Mouse (Mus musculus): ENCODE measurements around the gene Aurka.

DNA sequence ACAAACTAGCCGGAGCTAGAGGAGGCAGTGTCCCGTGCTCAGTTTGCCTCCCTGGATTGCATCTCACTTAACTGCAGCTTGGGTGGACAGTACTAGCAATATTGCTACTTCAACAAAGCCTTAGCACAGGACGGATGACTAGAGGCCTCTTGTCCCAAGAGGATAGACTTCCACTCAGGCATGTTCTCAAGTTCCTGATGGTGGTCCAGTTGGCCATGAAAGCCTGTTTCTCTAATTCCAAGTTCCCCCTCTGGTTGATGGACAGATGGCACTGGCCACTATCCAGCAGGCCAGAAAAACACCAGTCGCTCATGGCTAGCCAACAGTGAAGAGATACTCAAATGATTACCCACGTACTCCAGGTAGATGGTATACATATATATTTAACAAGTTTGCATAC lies 14.5 kb downstream of the Aurka start:
- no peak for TF ChIP-seq CTCF (IDR thresholded peaks at IDR 0.05; ENCODE audit: control insufficient read depth, insufficient read depth, insufficient read length)
- TF ChIP-seq MYOG (IDR thresholded peaks at IDR 0.05; ENCODE audit: control insufficient read depth, extremely low read depth, insufficient read length) = no peak
